Mouse (Mus musculus) ES-E14 (cell line): ENCODE data around the gene Cep70.

Experiments used
- CHD2 ChIP-seq: IDR thresholded peaks from 2 replicates; pipeline ENCODE4 v1.6.1; 2014; ENCODE audit warnings: mild to moderate bottlenecking, low read depth, low read length, inconsistent platforms
- HCFC1 ChIP-seq: IDR thresholded peaks from 2 replicates; pipeline ENCODE4 v1.6.1; 2012; ENCODE audit warnings: low read length, inconsistent platforms, borderline replicate concordance; ENCODE audit not compliant: insufficient read depth
- MAFK ChIP-seq: IDR thresholded peaks from 2 replicates; pipeline ENCODE4 v1.6.1; 2014; ENCODE audit warnings: mild to moderate bottlenecking, low read depth, low read length, inconsistent platforms; ENCODE audit not compliant: insufficient read depth
- ZC3H11A ChIP-seq: IDR thresholded peaks from 2 replicates; pipeline ENCODE4 v1.6.1; 2012; ENCODE audit warnings: low read depth, mild to moderate bottlenecking, inconsistent platforms, low read length, borderline replicate concordance

DNA sequence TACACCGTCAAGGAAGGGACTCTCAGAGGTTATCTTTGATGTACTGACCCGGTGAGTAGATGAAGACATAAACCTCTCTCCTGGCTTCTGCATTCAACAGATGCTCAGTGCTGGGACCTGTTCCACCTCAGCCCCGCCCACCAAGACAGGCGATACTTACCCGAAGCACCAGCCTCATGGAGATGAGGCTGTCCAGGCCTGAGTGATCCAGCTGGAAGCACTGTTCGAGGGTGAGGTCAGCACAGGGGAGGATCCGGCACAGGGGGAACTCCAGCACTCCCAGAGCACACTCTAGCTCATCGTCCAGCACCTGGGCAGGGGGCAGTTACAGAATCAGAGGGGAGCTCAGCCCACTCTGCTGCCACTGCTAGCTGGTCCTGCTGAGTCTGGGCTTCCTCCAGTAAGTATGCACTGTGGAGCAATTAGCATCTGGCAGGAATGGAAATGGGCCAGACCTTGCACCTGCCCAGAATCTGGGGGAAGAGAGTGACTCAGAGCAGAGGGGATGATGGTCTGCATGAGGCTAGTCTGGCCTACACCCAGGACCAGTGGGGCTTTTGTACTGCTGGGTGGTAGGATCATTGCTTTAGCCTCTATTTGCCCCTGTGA, 76.3 kb downstream of the Cep70 start:
- TF ChIP-seq CHD2: no peak
- TF ChIP-seq ZC3H11A: no peak
- TF ChIP-seq MAFK: no peak
- no peak for TF ChIP-seq HCFC1
